Mouse (Mus musculus) MEL (cell line): ENCODE measurements around the gene Lpcat3. TPM values are rescaled to one million over a fixed set of nuclear protein-coding genes. Genes with fewer than 3 reads are reported as not detected.

Experiments used
- DNase-seq: peaks from one replicate; pipeline ENCODE4 v3.0.0; 2011; ENCODE audit warnings: low read depth, low spot score
- H3K27ac ChIP-seq: 2 replicates; pipeline ENCODE4 v1.5.1; 2012; ENCODE audit warnings: low read depth, mild to moderate bottlenecking, control low read depth, low read length, moderate library complexity; ENCODE audit not compliant: control insufficient read depth
- H3K27me3 ChIP-seq, 2 experiments: fragments of 150-350 bp in 1 of 2; sonication (generic) in 1 of 2; 2 replicates each; pipeline ENCODE4 v1.6.1; 2012; ENCODE audit warnings: low read length in 2 of 2, mild to moderate bottlenecking in 2 of 2, improper control_type of control experiment in 1 of 2, moderate library complexity in 1 of 2; ENCODE audit not compliant: insufficient read depth in 2 of 2, control insufficient read depth in 1 of 2
- H3K36me3 ChIP-seq, 2 experiments: 2 replicates each; pipeline ENCODE4 v1.6.1; 2012 to 2014; ENCODE audit warnings: low read length in 2 of 2, improper control_type of control experiment in 1 of 2, inconsistent platforms in 1 of 2, mild to moderate bottlenecking in 1 of 2; ENCODE audit not compliant: insufficient read depth in 2 of 2, control insufficient read depth in 1 of 2
- H3K4me1 ChIP-seq, 2 experiments: fragments of 150-350 bp in 1 of 2; sonication (generic) in 1 of 2; 2 replicates each; pipeline ENCODE4 v1.6.1; 2012; ENCODE audit warnings: low read length in 2 of 2, improper control_type of control experiment in 1 of 2, mild to moderate bottlenecking in 1 of 2; ENCODE audit not compliant: insufficient read depth in 2 of 2, control insufficient read depth in 1 of 2
- H3K4me3 ChIP-seq, 2 experiments: fragments of 150-350 bp in 1 of 2; sonication (generic) in 1 of 2; 2 replicates each; pipeline ENCODE4 v1.5.1; 2012; ENCODE audit warnings: low read depth in 2 of 2, low read length in 2 of 2, mild to moderate bottlenecking in 2 of 2, moderate library complexity in 2 of 2, control low read depth in 1 of 2, improper control_type of control experiment in 1 of 2; ENCODE audit not compliant: control insufficient read depth in 1 of 2, insufficient read depth in 1 of 2
- H3K79me2 ChIP-seq: 2 replicates; pipeline ENCODE4 v1.6.1; 2012; ENCODE audit warnings: mild to moderate bottlenecking, low read length, moderate library complexity; ENCODE audit not compliant: control insufficient read depth, poor library complexity, insufficient read depth
- H3K9ac ChIP-seq: 2 replicates; pipeline ENCODE4 v1.6.1; 2012; ENCODE audit warnings: low read depth, mild to moderate bottlenecking, control low read depth, low read length, moderate library complexity; ENCODE audit not compliant: control insufficient read depth, poor library complexity, severe bottlenecking
- H3K9me3 ChIP-seq: fragments of 150-350 bp; sonication (generic); replicated peaks from 2 replicates; pipeline ENCODE4 v1.6.1; 2012; ENCODE audit warnings: mild to moderate bottlenecking, low read length, improper control_type of control experiment, moderate library complexity; ENCODE audit not compliant: insufficient read depth
- CHD1 ChIP-seq: IDR thresholded peaks from 2 replicates; pipeline ENCODE4 v1.6.1; 2012; ENCODE audit warnings: low read depth, mild to moderate bottlenecking, inconsistent platforms, low read length, improper control_type of control experiment
- CTCF ChIP-seq, 3 experiments: IDR thresholded peaks in 2 of 3; conservative IDR thresholded peaks in 1 of 3; 2 replicates each; pipeline ENCODE4 v1.5.1; 2011 to 2012; ENCODE audit warnings: low read length in 3 of 3, low read depth in 2 of 3, mild to moderate bottlenecking in 2 of 3, improper control_type of control experiment in 1 of 3, inconsistent platforms in 1 of 3, mixed read lengths in 1 of 3, moderate library complexity in 1 of 3; ENCODE audit not compliant: control insufficient read depth in 1 of 3, insufficient read depth in 1 of 3, poor library complexity in 1 of 3, severe bottlenecking in 1 of 3
- E2F4 ChIP-seq: IDR thresholded peaks from 2 replicates; pipeline ENCODE4 v1.6.1; 2011; ENCODE audit warnings: low read depth, low read length, improper control_type of control experiment, borderline replicate concordance
- GATA1 ChIP-seq: IDR thresholded peaks from 2 replicates; pipeline ENCODE4 v1.6.1; 2011; ENCODE audit warnings: low read depth, low read length, improper control_type of control experiment
- HCFC1 ChIP-seq: IDR thresholded peaks from 2 replicates; pipeline ENCODE4 v1.6.1; 2012; ENCODE audit warnings: low read depth, mild to moderate bottlenecking, inconsistent platforms, low read length, improper control_type of control experiment, moderate library complexity
- JUND ChIP-seq: IDR thresholded peaks from 2 replicates; pipeline ENCODE4 v1.6.1; 2011; ENCODE audit warnings: low read depth, mild to moderate bottlenecking, improper control_type of control experiment, low read length
- MAZ ChIP-seq: IDR thresholded peaks from 2 replicates; pipeline ENCODE4 v1.6.1; 2012; ENCODE audit warnings: low read depth, mild to moderate bottlenecking, inconsistent platforms, low read length, improper control_type of control experiment
- MXI1 ChIP-seq: IDR thresholded peaks from 2 replicates; pipeline ENCODE4 v1.6.1; 2011; ENCODE audit warnings: mild to moderate bottlenecking, low read depth, low read length, improper control_type of control experiment
- MYC ChIP-seq: IDR thresholded peaks from 2 replicates; pipeline ENCODE4 v1.6.1; 2011; ENCODE audit warnings: low read depth, mild to moderate bottlenecking, low read length, improper control_type of control experiment, moderate library complexity
- NELFE ChIP-seq: IDR thresholded peaks from 2 replicates; pipeline ENCODE4 v1.6.1; 2011; ENCODE audit warnings: low read depth, low read length, improper control_type of control experiment
- NRF1 ChIP-seq: IDR thresholded peaks from 2 replicates; pipeline ENCODE4 v1.6.1; 2014; ENCODE audit warnings: low read depth, mild to moderate bottlenecking, inconsistent platforms, low read length, improper control_type of control experiment, moderate library complexity; ENCODE audit not compliant: poor library complexity, insufficient read depth, severe bottlenecking
- POLR2AphosphoS2 ChIP-seq: IDR thresholded peaks from 2 replicates; pipeline ENCODE4 v1.6.1; 2011; ENCODE audit warnings: low read length, improper control_type of control experiment
- POLR2AphosphoS5 ChIP-seq: IDR thresholded peaks from 2 replicates; pipeline ENCODE4 v1.6.1; 2012; ENCODE audit warnings: low read depth, borderline replicate concordance, mild to moderate bottlenecking, inconsistent platforms, low read length, moderate library complexity, mixed read lengths
- RAD21 ChIP-seq: IDR thresholded peaks from 2 replicates; pipeline ENCODE4 v1.6.1; 2011; ENCODE audit warnings: mild to moderate bottlenecking, low read depth, low read length, improper control_type of control experiment
- RCOR1 ChIP-seq: IDR thresholded peaks from 2 replicates; pipeline ENCODE4 v1.6.1; 2012; ENCODE audit warnings: low read depth, mild to moderate bottlenecking, inconsistent platforms, low read length, improper control_type of control experiment
- SIN3A ChIP-seq: IDR thresholded peaks from 2 replicates; pipeline ENCODE4 v1.6.1; 2012; ENCODE audit warnings: low read length, improper control_type of control experiment, inconsistent platforms
- TBP ChIP-seq: IDR thresholded peaks from 2 replicates; pipeline ENCODE4 v1.8.0; 2011; ENCODE audit warnings: low read depth, low read length, improper control_type of control experiment
- USF1 ChIP-seq: IDR thresholded peaks from 2 replicates; pipeline ENCODE4 v1.6.1; 2014; ENCODE audit warnings: low read depth, mild to moderate bottlenecking, inconsistent platforms, low read length, improper control_type of control experiment, moderate library complexity
- USF2 ChIP-seq, 2 experiments: IDR thresholded peaks; 2 replicates each; pipeline ENCODE4 v1.6.1; 2011 to 2012; ENCODE audit warnings: improper control_type of control experiment in 2 of 2, low read length in 2 of 2, borderline replicate concordance in 1 of 2, inconsistent platforms in 1 of 2, low read depth in 1 of 2, mild to moderate bottlenecking in 1 of 2; ENCODE audit not compliant: insufficient read depth in 1 of 2
- ZKSCAN1 ChIP-seq: IDR thresholded peaks from 2 replicates; pipeline ENCODE4 v1.6.1; 2012; ENCODE audit warnings: low read depth, mild to moderate bottlenecking, inconsistent platforms, low read length, improper control_type of control experiment, moderate library complexity
- ZNF384 ChIP-seq: IDR thresholded peaks from 2 replicates; pipeline ENCODE4 v1.6.1; 2012; ENCODE audit warnings: low read depth, mild to moderate bottlenecking, inconsistent platforms, low read length, improper control_type of control experiment
- polyA plus RNA-seq, 2 experiments: library from polyadenylated mRNA; stranded (reverse) in 1 of 2; unstranded in 1 of 2; fragments of >175 nt in 1 of 2; fragments of >200 nt in 1 of 2; gene quantifications; 2 replicates each; pipeline versions ENCODE4 v1.2.1 to v1.2.4; 2012; ENCODE audit warnings: low replicate concordance in 2 of 2, low read depth in 1 of 2; ENCODE audit not compliant: insufficient read length in 2 of 2, insufficient read depth in 1 of 2, missing spikeins in 1 of 2
- total RNA-seq: library from RNA; depleted of rRNA; stranded (reverse); fragments of 300-350 nt; gene quantifications from 2 replicates; pipeline ENCODE4 v1.2.3, GENCODE M21; 2012

Gene Lpcat3
- total and polyA plus RNA-seq, 3 experiments = 135 to 337 TPM; not detected in 1

GRCm38 (mm10) chr6:124665011-124665410 is 2.2 kb downstream of the Lpcat3 start:
- H3K27ac ChIP-seq = peak overlapping the region; percentile 25
- H3K4me1 ChIP-seq = peaks cover 9 to 24% of the 10 kb centered on the region in 2 experiments
- no peaks in the 10 kb centered on the region for H3K27me3 ChIP-seq
- DNase-seq = no peak
- peaks cover 59% of the 10 kb centered on the region for H3K79me2 ChIP-seq
- H3K4me3 ChIP-seq = peak overlapping the region; percentile 30 to 99
- H3K36me3 ChIP-seq = peaks cover 1 to 37% of the 10 kb centered on the region in 2 experiments; a peak in 3 of 4 replicates
- no peaks in the 10 kb centered on the region for H3K9me3 ChIP-seq
- TF ChIP-seq GATA1 (peak; percentile 48), RAD21 (no peak), POLR2AphosphoS5 (no peak)
- H3K9ac ChIP-seq = peak overlapping the region; percentile 40

- Histone ChIP-seq H3K4me1 (peaks cover 10 to 28% of the 10 kb centered on the region in 2 experiments), H3K9ac (no peak overlapping the region), H3K4me3 (no peak overlapping the region), H3K79me2 (peaks cover 71% of the 10 kb centered on the region), H3K27ac (no peak overlapping the region), H3K36me3 (peaks cover 10 to 46% of the 10 kb centered on the region in 2 experiments), H3K27me3 (no peaks in the 10 kb centered on the region), H3K9me3 (no peaks in the 10 kb centered on the region)
- TF ChIP-seq MXI1 = no peak
- no peak for TF ChIP-seq USF2 (IDR thresholded peaks at IDR 0.05; ENCODE audit: borderline replicate concordance in 1 of 2, insufficient read depth in 1 of 2, low read depth in 1 of 2, low read length in 2 of 2)
- no peak for TF ChIP-seq USF1
- TF ChIP-seq MAZ = no peak
- no peak for TF ChIP-seq HCFC1
- TF ChIP-seq JUND = no peak
- no peak for TF ChIP-seq CTCF (IDR thresholded peaks at IDR 0.05 in 2 of 3, conservative IDR thresholded peaks at IDR 0.05 in 1 of 3; ENCODE audit: control insufficient read depth in 1 of 3, insufficient read depth in 1 of 3, low read depth in 2 of 3, low read length in 3 of 3, poor library complexity in 1 of 3, severe bottlenecking in 1 of 3)
- no peak for TF ChIP-seq CHD1
- no peak for TF ChIP-seq SIN3A
- TF ChIP-seq RAD21 = no peak
- no peak for TF ChIP-seq MYC
- TF ChIP-seq POLR2AphosphoS2 = no peak
- TF ChIP-seq RCOR1 = no peak
- TF ChIP-seq NELFE = no peak
- no peak for TF ChIP-seq E2F4
- no peak for TF ChIP-seq ZKSCAN1
- TF ChIP-seq ZNF384 = no peak
- TF ChIP-seq NRF1 = no peak
- TF ChIP-seq TBP = no peak
- no peak for DNase-seq
These were observed 6.5 kb downstream of the Lpcat3 start for GRCm38 (mm10) chr6:124669234-124669859.
